Mouse (Mus musculus) CD4-positive naive resting alpha-beta T cell, adult 57 days (primary cell): Measurements from ENCODE around the gene Hmgcr. TPM values are rescaled to one million over a fixed set of nuclear protein-coding genes. Genes with fewer than 3 reads are reported as not detected.

Experiments used
- total RNA-seq: library from RNA; stranded (reverse); gene quantifications from one replicate; pipeline ENCODE4 v1.2.4, GENCODE M21; 2023

Hmgcr gene
- 117 TPM for total RNA-seq

GRCm38 (mm10) chr13:96670406-96671077 is at the start of gene Hmgcr:
Hmgcr (minus strand) TSS chr13:96670936.

Other genes with a start within 250 kb of the Hmgcr start
- not detected for gene Ankdd1b, start 199.7 kb downstream of the Hmgcr start, total RNA-seq
- not detected for gene Gm17622, start 180.2 kb downstream of the Hmgcr start, total RNA-seq
- gene Polk, start 128.4 kb downstream of the Hmgcr start, total RNA-seq = 10.9 TPM
- 62.2 TPM for gene Col4a3bp, start 128.3 kb downstream of the Hmgcr start, total RNA-seq
- gene Ankrd31, start 77.3 kb upstream of the Hmgcr start, total RNA-seq = not detected